Mouse (Mus musculus): ENCODE data around the gene Fignl1.

Fignl1 gene

GRCm38 (mm10) chr11:11808820-11809403 is at the start of gene Fignl1:
Gene Fignl1 (minus strand): TSS chr11:11808962.
- ChIA-PET POLR2A (interaction anchor here (0.5 to 8.3 kb wide), 159 partner anchors 8 to 1712 kb away, joined by 3 to 359 read pairs (median 5); partner anchors contain the start of genes Spata48 (in 2 of the 4), Zpbp (in 2 of the 4) and Cobl (in 1 of the 4)), CTCF (interaction anchor here (0.6 to 6.0 kb wide), 37 partner anchors 8 to 562 kb away, joined by 3 to 62 read pairs (median 4); partner anchors contain the start of genes Spata48 (in 3 of the 4) and Zpbp (in 1 of the 4))

GRCm38 (mm10) chr11:11856959-11857358 is 48.2 kb upstream of the Fignl1 start:
- POLR2A ChIA-PET, result interaction anchor here in 3 of 4 experiments (0.7 to 6.8 kb wide), 10 partner anchors 11 to 58 kb away, joined by 3 to 64 read pairs (median 16); no protein-coding TSS in a partner anchor

GRCm38 (mm10) chr11:11855685-11856131 is 46.9 kb upstream of the Fignl1 start:
- ChIA-PET POLR2A (interaction anchor here in 3 of 4 experiments (0.5 to 6.8 kb wide), 35 partner anchors 8 to 113 kb away, joined by 3 to 64 read pairs (median 5); partner anchors contain the start of gene Fignl1 (in 2 of the 3)), CTCF (interaction anchor here in 2 of 4 experiments (0.5 to 2.6 kb wide), 5 partner anchors 12 to 118 kb away, joined by 3 to 10 read pairs (median 3); no protein-coding TSS in a partner anchor)

More at GRCm38 (mm10) chr11:11856959-11857358, 48.2 kb upstream of the Fignl1 start:
- CTCF ChIA-PET, result interaction anchor here in 2 of 4 experiments (0.7 to 2.6 kb wide), 2 partner anchors 37 to 296 kb away, joined by 6 to 10 read pairs; no protein-coding TSS in a partner anchor

GRCm38 (mm10) chr11:11855061-11855672 is 46.4 kb upstream of the Fignl1 start:
- ChIA-PET CTCF (interaction anchor here in 2 of 4 experiments (0.5 to 2.6 kb wide), 6 partner anchors 11 to 119 kb away, joined by 3 to 10 read pairs (median 4); no protein-coding TSS in a partner anchor), POLR2A (interaction anchor here in 3 of 4 experiments (0.5 to 6.8 kb wide), 34 partner anchors 9 to 114 kb away, joined by 3 to 64 read pairs (median 5); partner anchors contain the start of gene Fignl1 (in 2 of the 3))

- ChIA-PET CTCF (interaction anchor here in 2 of 4 experiments (1.3 to 2.2 kb wide), 2 partner anchors 34 kb away, joined by 3 to 6 read pairs; no protein-coding TSS in a partner anchor), POLR2A (interaction anchor here in 3 of 4 experiments (0.5 to 6.8 kb wide), 11 partner anchors 9 to 112 kb away, joined by 3 to 64 read pairs (median 3); partner anchors contain the start of gene Fignl1 (in 1 of the 3))
Observed at GRCm38 (mm10) chr11:11853731-11854461, 45.1 kb upstream of the Fignl1 start.

- ChIA-PET POLR2A (interaction anchor here in 2 of 4 experiments (0.6 to 6.8 kb wide), 4 partner anchors 29 to 118 kb away, joined by 3 to 64 read pairs (median 10); no protein-coding TSS in a partner anchor), CTCF (no interaction called here)
Observed at GRCm38 (mm10) chr11:11851957-11852505, 43.3 kb upstream of the Fignl1 start.

- ChIA-PET CTCF (interaction anchor here in 1 of 4 experiments (1.0 kb wide), 1 partner anchor 22 kb away, joined by 5 read pairs; no protein-coding TSS in a partner anchor), POLR2A (interaction anchor here in 3 of 4 experiments (0.5 to 3.7 kb wide), 16 partner anchors 9 to 42 kb away, joined by 3 to 17 read pairs (median 4); partner anchors contain the start of gene Fignl1 (in 1 of the 3))
Observed at GRCm38 (mm10) chr11:11850476-11851267, 41.9 kb upstream of the Fignl1 start.

GRCm38 (mm10) chr11:11849513-11850311 is 41.0 kb upstream of the Fignl1 start:
- ChIA-PET POLR2A (interaction anchor here in 3 of 4 experiments (1.0 to 3.7 kb wide), 10 partner anchors 8 to 41 kb away, joined by 3 to 17 read pairs (median 4); partner anchors contain the start of gene Fignl1 (in 1 of the 3)), CTCF (interaction anchor here in 1 of 4 experiments (1.0 kb wide), 1 partner anchor 23 kb away, joined by 5 read pairs; no protein-coding TSS in a partner anchor)

- POLR2A ChIA-PET, result interaction anchor here in 2 of 4 experiments (0.8 to 1.7 kb wide), 5 partner anchors 8 to 121 kb away, joined by 3 to 4 read pairs (median 4); no protein-coding TSS in a partner anchor
- CTCF ChIA-PET, result no interaction called here
Observed at GRCm38 (mm10) chr11:11848467-11848866, 39.7 kb upstream of the Fignl1 start.

- POLR2A ChIA-PET, result interaction anchor here in 3 of 4 experiments (0.6 to 6.4 kb wide), 27 partner anchors 9 to 566 kb away, joined by 3 to 52 read pairs (median 5); partner anchors contain the start of gene Fignl1 (in 1 of the 3)
- CTCF ChIA-PET, result interaction anchor here (0.7 to 2.0 kb wide), 10 partner anchors 13 to 130 kb away, joined by 3 to 28 read pairs (median 4); no protein-coding TSS in a partner anchor
Observed at GRCm38 (mm10) chr11:11845044-11845443, 36.3 kb upstream of the Fignl1 start.

GRCm38 (mm10) chr11:11844367-11844971 is 35.7 kb upstream of the Fignl1 start:
- ChIA-PET CTCF (interaction anchor here (0.7 to 2.0 kb wide), 13 partner anchors 11 to 130 kb away, joined by 3 to 28 read pairs (median 4); no protein-coding TSS in a partner anchor), POLR2A (interaction anchor here in 3 of 4 experiments (0.9 to 6.4 kb wide), 27 partner anchors 8 to 566 kb away, joined by 3 to 52 read pairs (median 6); partner anchors contain the start of gene Fignl1 (in 1 of the 3))

GRCm38 (mm10) chr11:11841590-11841989 is 32.8 kb upstream of the Fignl1 start:
- ChIA-PET POLR2A (interaction anchor here in 2 of 4 experiments (0.6 to 6.4 kb wide), 8 partner anchors 9 to 95 kb away, joined by 3 to 52 read pairs (median 4); no protein-coding TSS in a partner anchor), CTCF (interaction anchor here in 1 of 4 experiments (1.8 kb wide), 1 partner anchor 21 kb away, joined by 4 read pairs; no protein-coding TSS in a partner anchor)

GRCm38 (mm10) chr11:11840746-11841145 is 32.0 kb upstream of the Fignl1 start:
- POLR2A ChIA-PET, result interaction anchor here in 3 of 4 experiments (0.6 to 3.0 kb wide), 10 partner anchors 10 to 96 kb away, joined by 3 to 13 read pairs (median 4); partner anchors contain the start of gene Fignl1 (in 1 of the 3)
- CTCF ChIA-PET, result interaction anchor here in 1 of 4 experiments (1.8 kb wide), 1 partner anchor 20 kb away, joined by 4 read pairs; no protein-coding TSS in a partner anchor

GRCm38 (mm10) chr11:11839874-11840273 is 31.1 kb upstream of the Fignl1 start:
- ChIA-PET CTCF (no interaction called here), POLR2A (interaction anchor here in 3 of 4 experiments (0.5 to 3.0 kb wide), 8 partner anchors 11 to 124 kb away, joined by 3 to 13 read pairs (median 4); partner anchors contain the start of gene Fignl1 (in 2 of the 3))

- ChIA-PET POLR2A (interaction anchor here in 3 of 4 experiments (0.6 to 10.7 kb wide), 16 partner anchors 7 to 113 kb away, joined by 3 to 176 read pairs (median 8); partner anchors contain the start of gene Fignl1 (in 2 of the 3)), CTCF (interaction anchor here in 2 of 4 experiments (1.5 to 2.1 kb wide), 2 partner anchors 17 to 49 kb away, joined by 4 to 5 read pairs; no protein-coding TSS in a partner anchor)
Observed at GRCm38 (mm10) chr11:11837384-11837783, 28.6 kb upstream of the Fignl1 start.

Measured in embryonic stem cell, embryonic (primary cell).